Comparison of ENCODE assay signal across 15 mouse cellular contexts in genomic region chr7:121805811-121806496, GRCm38 (mm10). TPM values are rescaled to one million over a fixed set of nuclear protein-coding genes. Genes with fewer than 3 reads are reported as not detected.
DNase-seq lines count a peak whose midpoint lies in the region.
"Had no signal": no experiment of that assay in that cellular context is flagged by ENCODE, and none has a peak within 500 bp of the region (broad histone marks: within the 10 kb centered on the region; RNA-seq: fewer than 3 reads in every experiment).

No protein-coding gene starts in this region.

- DNase-seq in brain, adult 2 months (ENCODE audit: low read depth, low spot score): peak; percentile 77
- peak; percentile 15 to 30 for DNase-seq in frontal cortex, postnatal 14 days (ENCODE audit: low spot score in 2 of 2)
- DNase-seq in layer of hippocampus, postnatal 14 days (ENCODE audit: low spot score in 2 of 2): peak; percentile 12 to 46
- DNase-seq in right cerebral cortex, adult 2 months (ENCODE audit: low spot score in 2 of 2): peak; percentile 66 to 68
- DNase-seq in adrenal gland, postnatal 36 days: no peak
- no peak for DNase-seq in yolk sac, embryonic 10.5 days (ENCODE audit: low spot score)
- DNase-seq in spleen, postnatal 10 days (ENCODE audit: low spot score in 2 of 2): no peak
- DNase-seq in adrenal gland, adult 2 months: no peak
- DNase-seq: cerebellum, adult 11-12 months; heart, postnatal 36 days; kidney, adult 2 months; spleen, adult 18-20 months; thymus, postnatal 4 days had no signal

RNA-seq across cellular contexts. Expression of gene Scnn1b, which starts 58.9 kb away (rescaled TPM):
- total RNA-seq in layer of hippocampus, postnatal 14 days (2021): under 1 TPM in 1 of 2 experiments, not detected in 1; 0.41 TPM
- total RNA-seq in adrenal gland, postnatal 36 days (2021): under 1 TPM in 1 of 2 experiments, not detected in 1; 0.23 TPM
- not detected for total RNA-seq in adrenal gland, adult 2 months (2021)
- 0.41 and 0.52 TPM in 2 replicates for polyA plus RNA-seq in adrenal gland, adult 2 months (2012; rRNA removed)
- total RNA-seq: heart, postnatal 36 days had no signal
- polyA plus RNA-seq: heart, embryonic 11.5 days; large intestine, adult 2 months had no signal

Comparison
In these comparisons a context has a peak if more than half of its experiments do, and no peak if none do; other contexts are left out.
1. DNase-seq: peak in brain, adult 2 months (single experiment), frontal cortex, postnatal 14 days (2 of 2), layer of hippocampus, postnatal 14 days (2 of 2) and right cerebral cortex, adult 2 months (2 of 2); none in adrenal gland, postnatal 36 days (0 of 2), yolk sac, embryonic 10.5 days (single experiment), spleen, postnatal 10 days (0 of 2) and adrenal gland, adult 2 months (single experiment).